Mouse (Mus musculus) liver, embryonic 11.5 days (tissue): ENCODE measurements around the gene Esrrb. TPM values are rescaled to one million over a fixed set of nuclear protein-coding genes. Genes with fewer than 3 reads are reported as not detected.

Experiments used
- ATAC-seq: fragments of 200-750 bp; cut with Nextera tagmentation; replicated peaks from 2 replicates; pipeline ENCODE4 v1.8.0; 2017; ENCODE audit warnings: moderate number of reproducible peaks, mild to moderate bottlenecking, moderate TSS enrichment, moderate library complexity; ENCODE audit not compliant: low FRiP score
- DNase-seq: peaks from one replicate; pipeline ENCODE4 v3.0.0-alpha.2; 2017; ENCODE audit warnings: low spot score
- H3K27ac ChIP-seq: fragments of 300-500 bp; sonication (generic); 2 replicates; pipeline ENCODE4 v1.5.1; 2014; ENCODE audit warnings: mild to moderate bottlenecking, low read depth, low read length, control low read depth
- H3K27me3 ChIP-seq: fragments of 300-500 bp; sonication (generic); replicated peaks from 2 replicates; pipeline ENCODE4 v1.6.1; 2014; ENCODE audit warnings: low read length, mixed read lengths; ENCODE audit not compliant: control insufficient read depth, insufficient read depth
- H3K36me3 ChIP-seq: fragments of 300-500 bp; sonication (generic); 2 replicates; pipeline ENCODE4 v1.6.1; 2014; ENCODE audit warnings: mild to moderate bottlenecking, low read length, moderate library complexity, mixed read lengths; ENCODE audit not compliant: control insufficient read depth, insufficient read depth
- H3K4me1 ChIP-seq: fragments of 300-500 bp; sonication (generic); replicated peaks from 2 replicates; pipeline ENCODE4 v1.6.1; 2014; ENCODE audit warnings: low read length, mixed read lengths; ENCODE audit not compliant: control insufficient read depth, insufficient read depth
- H3K4me2 ChIP-seq: fragments of 300-500 bp; sonication (generic); 2 replicates; pipeline ENCODE4 v1.6.1; 2014; ENCODE audit warnings: mild to moderate bottlenecking, control low read depth, moderate library complexity
- H3K4me3 ChIP-seq: fragments of 300-500 bp; sonication (generic); 2 replicates; pipeline ENCODE4 v1.5.1; 2014; ENCODE audit warnings: low read depth, low read length, control low read depth
- H3K9ac ChIP-seq: fragments of 300-500 bp; sonication (generic); 2 replicates; pipeline ENCODE4 v1.6.1; 2014; ENCODE audit warnings: low read depth, low read length, control low read depth
- H3K9me3 ChIP-seq: fragments of 300-500 bp; sonication (generic); 2 replicates; pipeline ENCODE4 v1.6.1; 2016; ENCODE audit warnings: low read length, inconsistent platforms, mixed read lengths; ENCODE audit not compliant: control insufficient read depth
- WGBS: fragments of 180-500 bp; shearing (Covaris S2); extraction: QIAGEN DNeasy Blood & Tissue Kit; methylation state at CpG from one replicate; pipeline ENCODE4 v1.1.7; 2014; 5-methylcytosine and 5-hydroxymethylcytosine counted together
- polyA plus RNA-seq: library from polyadenylated mRNA; unstranded; fragments of >200 nt; fragmentation: Nextera tagmentation; extraction: Ambion mirVana; gene quantifications from 2 replicates; pipeline ENCODE4 v1.2.1, GENCODE M21; 2014

Gene Esrrb
- polyA plus RNA-seq, 1 experiment from 2014 or later: not detected

- Histone ChIP-seq H3K27ac (no peak overlapping the region), H3K9me3 (no peaks in the 10 kb centered on the region), H3K4me2 (peak overlapping the region; percentile 51), H3K4me1 (no peaks in the 10 kb centered on the region), H3K9ac (no peak overlapping the region), H3K36me3 (no peaks in the 10 kb centered on the region), H3K4me3 (no peak overlapping the region), H3K27me3 (peaks cover 7% of the 10 kb centered on the region)
- DNase-seq (peak; percentile 57), ATAC-seq (no peak)
- WGBS: 11% methylated on average over 11 of the region's 13 CpGs
These were observed 72.5 kb downstream of the Esrrb start for GRCm38 (mm10) chr12:86433371-86433821.

- no peak for DNase-seq
- Histone ChIP-seq H3K9ac (no peak overlapping the region), H3K4me2 (no peak overlapping the region), H3K4me3 (no peak overlapping the region), H3K4me1 (no peaks in the 10 kb centered on the region), H3K36me3 (no peaks in the 10 kb centered on the region), H3K27me3 (peaks cover 4% of the 10 kb centered on the region; the same call in 1 of the 2 replicates), H3K9me3 (no peaks in the 10 kb centered on the region), H3K27ac (no peak overlapping the region)
- 79% methylated on average over 13 of the region's 13 CpGs for WGBS
- no peak for ATAC-seq
These were observed 74.7 kb downstream of the Esrrb start for GRCm38 (mm10) chr12:86435651-86436050.

- no peaks in the 10 kb centered on the region for H3K9me3 ChIP-seq
- WGBS: 74% methylated on average over 5 of the region's 5 CpGs
- no peaks in the 10 kb centered on the region for H3K27me3 ChIP-seq
- no peak overlapping the region for H3K27ac ChIP-seq
- H3K4me2 ChIP-seq: no peak overlapping the region
- H3K4me1 ChIP-seq: no peaks in the 10 kb centered on the region
- no peak overlapping the region for H3K9ac ChIP-seq
- no peaks in the 10 kb centered on the region for H3K36me3 ChIP-seq
- H3K4me3 ChIP-seq: no peak overlapping the region
- DNase-seq: no peak
- ATAC-seq: no peak
These were observed 89.9 kb downstream of the Esrrb start for GRCm38 (mm10) chr12:86450848-86451247.

- H3K4me3 ChIP-seq: no peak overlapping the region
These were observed 94.1 kb downstream of the Esrrb start for GRCm38 (mm10) chr12:86455009-86455408.

GRCm38 (mm10) chr12:86462742-86463470, 102.0 kb downstream of the Esrrb start:
- H3K36me3 ChIP-seq: no peaks in the 10 kb centered on the region
- H3K9me3 ChIP-seq: no peaks in the 10 kb centered on the region
- WGBS: 79% methylated on average over 9 of the region's 9 CpGs
- DNase-seq (no peak), ATAC-seq (no peak)
- H3K4me2 ChIP-seq: no peak overlapping the region
- no peaks in the 10 kb centered on the region for H3K27me3 ChIP-seq
- no peaks in the 10 kb centered on the region for H3K4me1 ChIP-seq
- H3K4me3 ChIP-seq: no peak overlapping the region
- no peak overlapping the region for H3K9ac ChIP-seq
- H3K27ac ChIP-seq: no peak overlapping the region

More at GRCm38 (mm10) chr12:86455009-86455408, 94.1 kb downstream of the Esrrb start:
- Histone ChIP-seq H3K4me2 (no peak overlapping the region), H3K36me3 (no peaks in the 10 kb centered on the region), H3K27ac (no peak overlapping the region), H3K27me3 (no peaks in the 10 kb centered on the region), H3K9ac (no peak overlapping the region), H3K9me3 (no peaks in the 10 kb centered on the region), H3K4me1 (no peaks in the 10 kb centered on the region)
- WGBS: 56% methylated on average over 1 of the region's 1 CpGs
- DNase-seq (no peak), ATAC-seq (no peak)

- no peaks in the 10 kb centered on the region for H3K36me3 ChIP-seq
- H3K27me3 ChIP-seq: no peaks in the 10 kb centered on the region
- 85% methylated on average over 1 of the region's 1 CpGs for WGBS
- H3K4me3 ChIP-seq: no peak overlapping the region
- H3K9ac ChIP-seq: no peak overlapping the region
- no peak overlapping the region for H3K27ac ChIP-seq
- H3K9me3 ChIP-seq: no peaks in the 10 kb centered on the region
- no peak overlapping the region for H3K4me2 ChIP-seq
- H3K4me1 ChIP-seq: no peaks in the 10 kb centered on the region
- no peak for ATAC-seq
- no peak for DNase-seq
These were observed 103.5 kb downstream of the Esrrb start for GRCm38 (mm10) chr12:86464385-86464784.

- H3K9me3 ChIP-seq: no peaks in the 10 kb centered on the region
- no peaks in the 10 kb centered on the region for H3K4me1 ChIP-seq
- no peak overlapping the region for H3K4me3 ChIP-seq
- no peak overlapping the region for H3K9ac ChIP-seq
- WGBS: 38% methylated on average over 4 of the region's 4 CpGs
- peaks cover 5% of the 10 kb centered on the region; the same call in 1 of the 2 replicates for H3K27me3 ChIP-seq
- DNase-seq (no peak), ATAC-seq (no peak)
- no peak overlapping the region for H3K4me2 ChIP-seq
- H3K27ac ChIP-seq: no peak overlapping the region
- no peaks in the 10 kb centered on the region for H3K36me3 ChIP-seq
These were observed 105.3 kb downstream of the Esrrb start for GRCm38 (mm10) chr12:86466180-86466579.

- H3K27me3 ChIP-seq: peaks cover 5% of the 10 kb centered on the region
- H3K36me3 ChIP-seq: no peaks in the 10 kb centered on the region
- H3K4me2 ChIP-seq: no peak overlapping the region
- H3K27ac ChIP-seq: no peak overlapping the region
- no peaks in the 10 kb centered on the region for H3K9me3 ChIP-seq
- no peak overlapping the region for H3K9ac ChIP-seq
- H3K4me1 ChIP-seq: no peaks in the 10 kb centered on the region
- no peak overlapping the region for H3K4me3 ChIP-seq
- ATAC-seq: no peak
- no peak for DNase-seq
- 37% methylated on average over 23 of the region's 23 CpGs for WGBS
These were observed 109.0 kb downstream of the Esrrb start for GRCm38 (mm10) chr12:86469919-86470318.

- Histone ChIP-seq H3K27me3 (peaks cover 5% of the 10 kb centered on the region), H3K9me3 (no peaks in the 10 kb centered on the region), H3K36me3 (no peaks in the 10 kb centered on the region), H3K4me1 (no peaks in the 10 kb centered on the region), H3K9ac (no peak overlapping the region), H3K27ac (no peak overlapping the region), H3K4me2 (no peak overlapping the region), H3K4me3 (no peak overlapping the region)
- DNase-seq (no peak), ATAC-seq (no peak)
- WGBS: 56% methylated on average over 6 of the region's 6 CpGs
These were observed 110.0 kb downstream of the Esrrb start for GRCm38 (mm10) chr12:86470912-86471311.
